Mouse (Mus musculus) intestine, embryonic 16.5 days (tissue): ENCODE measurements around the gene Tenm2. TPM values are rescaled to one million over a fixed set of nuclear protein-coding genes. Genes with fewer than 3 reads are reported as not detected.

Experiments
- ATAC-seq: fragments of 200-750 bp; cut with Nextera tagmentation; 2 replicates; pipeline ENCODE4 v1.8.0; 2017; ENCODE audit warnings: moderate TSS enrichment, moderate library complexity
- H3K27ac ChIP-seq: fragments of 300-500 bp; sonication (generic); 2 replicates; pipeline ENCODE4 v1.5.1; 2014; ENCODE audit warnings: mild to moderate bottlenecking, low read length
- H3K27me3 ChIP-seq: fragments of 300-500 bp; sonication (generic); replicated peaks from 2 replicates; pipeline ENCODE4 v1.6.1; 2014; ENCODE audit warnings: low read length, control low read depth, mixed read lengths; ENCODE audit not compliant: control insufficient read depth, insufficient read depth
- H3K36me3 ChIP-seq: fragments of 300-500 bp; sonication (generic); 2 replicates; pipeline ENCODE4 v1.6.1; 2014; ENCODE audit warnings: low read length, control low read depth; ENCODE audit not compliant: control insufficient read depth, insufficient read depth
- H3K4me1 ChIP-seq: fragments of 300-500 bp; sonication (generic); 2 replicates; pipeline ENCODE4 v1.6.1; 2014; ENCODE audit warnings: low read length, control low read depth, mixed read lengths; ENCODE audit not compliant: control insufficient read depth, insufficient read depth
- H3K4me2 ChIP-seq: fragments of 300-500 bp; sonication (generic); 2 replicates; pipeline ENCODE4 v1.6.1; 2014; ENCODE audit warnings: low read depth, low read length, control low read depth
- H3K4me3 ChIP-seq: fragments of 300-500 bp; sonication (generic); 2 replicates; pipeline ENCODE4 v1.5.1; 2014; ENCODE audit warnings: mild to moderate bottlenecking, low read length
- H3K9ac ChIP-seq: fragments of 300-500 bp; sonication (generic); 2 replicates; pipeline ENCODE4 v1.6.1; 2014; ENCODE audit warnings: low read depth, low read length
- H3K9me3 ChIP-seq: fragments of 300-500 bp; sonication (generic); 2 replicates; pipeline ENCODE4 v1.6.1; 2016; ENCODE audit warnings: low read length, control low read depth; ENCODE audit not compliant: control insufficient read depth
- WGBS: fragments of 180-500 bp; shearing (Covaris S2); extraction: QIAGEN DNeasy Blood & Tissue Kit; methylation state at CpG from one replicate; pipeline ENCODE4 v1.1.7; 2014; 5-methylcytosine and 5-hydroxymethylcytosine counted together
- polyA plus RNA-seq: library from polyadenylated mRNA; unstranded; fragments of >200 nt; fragmentation: Nextera tagmentation; extraction: Ambion mirVana; gene quantifications from 2 replicates; pipeline ENCODE4 v1.2.1, GENCODE M21; 2015

Tenm2 gene
- polyA plus RNA-seq, 1 experiment from 2014 or later = 0.70 TPM

DNA sequence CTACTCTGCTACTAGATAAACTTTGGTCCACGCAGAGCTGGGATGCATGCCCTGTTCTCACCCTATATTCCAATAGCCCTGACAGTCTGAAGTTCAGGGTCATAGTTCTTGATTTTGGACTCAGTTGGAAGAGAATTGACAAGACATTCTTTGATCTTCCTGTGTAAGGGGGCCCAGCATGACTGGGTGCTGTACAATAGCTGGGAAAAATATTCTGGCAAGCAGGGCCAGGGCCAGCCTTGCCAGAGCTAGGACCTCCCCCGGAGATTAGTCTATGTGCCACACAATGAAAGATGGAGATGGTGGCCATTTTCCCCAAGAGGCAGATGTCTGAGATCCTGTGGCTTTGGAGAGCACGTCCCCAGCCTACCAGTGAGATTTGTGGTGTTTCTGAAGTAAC lies 1021.2 kb downstream of the Tenm2 start:
- Histone ChIP-seq H3K27me3 (no peaks in the 10 kb centered on the region), H3K9ac (no peak overlapping the region), H3K4me1 (no peaks in the 10 kb centered on the region), H3K9me3 (no peaks in the 10 kb centered on the region), H3K4me3 (no peak overlapping the region), H3K36me3 (no peaks in the 10 kb centered on the region), H3K27ac (no peak overlapping the region), H3K4me2 (no peak overlapping the region)
- WGBS = 72% methylated on average over 3 of the region's 3 CpGs
- no peak for ATAC-seq

DNA sequence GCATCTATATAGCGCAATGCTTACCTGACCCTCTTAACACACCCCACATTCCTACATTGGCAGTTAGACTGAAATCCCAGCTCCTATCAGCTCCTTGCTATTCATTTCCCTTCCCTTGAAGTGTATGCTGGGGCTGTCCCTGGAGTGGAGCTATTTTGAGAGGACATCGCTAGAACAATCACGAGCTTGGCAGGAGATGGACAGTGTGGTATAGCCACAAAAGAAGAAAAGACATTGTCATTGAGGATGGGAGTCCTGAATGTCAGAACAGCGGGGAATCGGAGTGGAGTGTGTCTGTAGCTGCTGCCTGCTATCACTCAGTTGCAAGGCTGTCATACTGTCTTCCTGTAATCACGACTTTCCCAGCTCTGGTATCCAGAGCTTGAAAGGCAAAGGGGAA lies 1031.4 kb downstream of the Tenm2 start:
- Histone ChIP-seq H3K27ac (no peak overlapping the region), H3K9ac (no peak overlapping the region), H3K4me1 (no peaks in the 10 kb centered on the region), H3K9me3 (no peaks in the 10 kb centered on the region), H3K36me3 (no peaks in the 10 kb centered on the region), H3K4me3 (no peak overlapping the region), H3K27me3 (no peaks in the 10 kb centered on the region), H3K4me2 (no peak overlapping the region)
- 71% methylated on average over 6 of the region's 6 CpGs for WGBS
- no peak for ATAC-seq

DNA sequence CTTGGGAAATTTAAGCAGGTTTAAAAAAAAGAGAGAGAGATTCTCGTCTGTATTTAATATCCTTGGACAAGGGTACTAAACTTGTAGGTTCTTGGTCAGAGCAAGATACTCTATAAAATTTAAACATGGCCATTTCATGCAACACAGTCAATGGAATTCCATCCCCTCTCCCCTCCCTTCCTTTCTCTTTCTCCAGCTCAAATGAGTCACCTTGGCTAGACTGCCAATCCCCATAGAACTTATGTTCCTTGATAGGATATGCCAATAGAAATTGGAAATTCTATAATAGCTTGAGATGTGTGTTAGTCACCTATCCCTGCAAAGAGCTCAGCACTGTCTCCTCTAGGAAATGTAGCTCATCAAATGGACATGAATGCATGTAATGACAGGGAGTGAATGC lies 1031.9 kb downstream of the Tenm2 start:
- Histone ChIP-seq H3K4me1 (no peaks in the 10 kb centered on the region), H3K36me3 (no peaks in the 10 kb centered on the region), H3K4me3 (no peak overlapping the region), H3K27ac (no peak overlapping the region), H3K4me2 (no peak overlapping the region), H3K9ac (no peak overlapping the region), H3K9me3 (no peaks in the 10 kb centered on the region), H3K27me3 (no peaks in the 10 kb centered on the region)
- ATAC-seq = no peak
- 57% methylated on average over 1 of the region's 1 CpGs for WGBS

DNA sequence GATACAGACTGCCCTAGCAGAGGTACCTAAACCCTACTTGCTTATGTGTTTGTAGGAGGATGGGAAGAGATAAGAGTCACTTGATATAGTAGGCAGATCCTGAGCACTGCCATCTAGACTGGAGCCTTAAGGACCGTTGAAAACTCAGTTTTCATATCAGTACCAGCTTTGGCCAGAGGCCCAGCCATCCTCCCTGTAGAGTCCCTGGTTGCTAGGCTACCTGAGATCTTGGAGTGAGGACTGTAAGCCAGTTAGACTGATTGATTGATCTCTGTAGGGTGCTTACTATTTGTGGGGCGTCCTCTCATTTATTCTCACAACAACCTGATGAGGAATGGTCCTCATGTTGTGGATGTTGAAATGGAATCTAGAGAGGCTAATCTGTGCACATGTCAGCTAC lies 1041.4 kb downstream of the Tenm2 start:
- no peak overlapping the region for H3K27ac ChIP-seq
- no peak overlapping the region for H3K9ac ChIP-seq
- no peaks in the 10 kb centered on the region for H3K4me1 ChIP-seq
- 70% methylated on average over 2 of the region's 2 CpGs for WGBS
- H3K4me3 ChIP-seq = no peak overlapping the region
- no peak overlapping the region for H3K4me2 ChIP-seq
- no peaks in the 10 kb centered on the region for H3K27me3 ChIP-seq
- H3K36me3 ChIP-seq = no peaks in the 10 kb centered on the region
- no peak for ATAC-seq
- no peaks in the 10 kb centered on the region for H3K9me3 ChIP-seq

DNA sequence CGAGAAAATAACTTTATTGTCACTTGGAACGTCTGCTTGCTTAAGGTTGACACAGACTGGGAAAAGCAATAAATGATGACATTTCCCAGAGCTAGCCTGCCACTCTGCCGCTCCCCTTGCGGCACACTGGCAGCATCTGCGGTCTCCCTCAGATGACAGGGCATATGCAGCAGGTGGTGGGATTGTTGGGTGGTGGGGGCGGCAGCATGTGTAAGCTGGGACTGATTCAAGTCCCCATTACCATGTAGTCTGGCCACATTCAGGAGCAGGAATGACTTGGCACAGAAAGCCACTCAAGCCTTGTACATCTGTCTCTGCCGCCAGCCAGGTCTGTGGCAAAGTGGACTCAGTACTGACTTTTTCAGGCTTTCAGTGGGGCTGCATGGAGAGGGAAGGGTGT lies 1059.7 kb downstream of the Tenm2 start:
- Histone ChIP-seq H3K9me3 (no peaks in the 10 kb centered on the region), H3K36me3 (no peaks in the 10 kb centered on the region), H3K9ac (no peak overlapping the region), H3K27ac (no peak overlapping the region), H3K27me3 (no peaks in the 10 kb centered on the region), H3K4me3 (no peak overlapping the region), H3K4me1 (peaks cover 2% of the 10 kb centered on the region; the same call in 1 of the 2 replicates), H3K4me2 (no peak overlapping the region)
- no peak for ATAC-seq
- WGBS = 40% methylated on average over 7 of the region's 7 CpGs

DNA sequence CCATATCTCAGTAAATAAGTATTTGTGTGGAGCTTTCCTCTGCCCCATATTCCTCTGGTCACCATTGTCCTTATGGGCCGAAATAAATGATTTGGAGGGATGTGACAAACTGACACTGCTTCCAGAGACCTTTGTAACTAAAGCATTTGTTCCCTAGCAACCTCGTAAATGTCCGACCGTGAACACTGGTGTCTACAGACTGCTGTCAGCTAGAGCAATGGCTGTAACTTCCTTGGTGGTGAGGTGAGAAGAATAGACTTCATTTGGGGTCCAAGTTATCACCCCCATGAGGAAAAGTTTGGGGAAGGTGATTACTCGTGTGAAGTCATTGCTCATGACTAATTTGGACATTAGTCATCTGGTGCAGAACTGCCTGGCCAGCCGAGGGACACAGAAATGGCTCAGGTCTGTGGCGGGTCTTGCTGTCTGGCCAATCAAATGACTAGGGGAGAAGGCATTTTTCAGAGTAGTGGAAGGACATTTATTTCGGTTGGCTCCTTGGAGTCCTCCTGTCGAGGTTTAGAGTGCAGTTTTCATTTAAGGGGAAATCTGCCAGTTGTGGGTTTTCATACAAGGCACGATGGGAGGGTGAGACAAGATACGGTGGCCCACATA lies 1062.6 kb downstream of the Tenm2 start:
- H3K4me3 ChIP-seq = no peak overlapping the region

DNA sequence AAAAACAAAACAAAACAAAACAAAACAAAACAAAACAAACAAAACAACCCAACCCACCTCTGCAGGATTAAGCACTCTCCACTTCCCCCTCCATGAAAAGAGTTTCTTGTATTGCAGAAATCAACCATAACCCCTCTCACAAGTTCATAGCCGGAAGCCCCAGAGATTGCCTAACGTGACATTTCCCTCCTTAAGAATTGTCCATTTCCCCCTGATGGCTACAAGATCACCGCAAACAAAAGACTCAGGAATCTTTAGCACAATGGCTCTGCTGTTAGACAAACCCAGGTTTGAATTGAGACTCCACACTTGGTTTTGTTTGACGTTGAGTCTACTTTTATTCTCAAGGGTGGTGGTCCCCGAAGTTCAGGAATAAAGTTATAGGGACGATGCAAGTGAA lies 1063.2 kb downstream of the Tenm2 start:
- no peak overlapping the region for H3K9ac ChIP-seq

More for the DNA sequence above, 1062.6 kb downstream of the Tenm2 start:
- Histone ChIP-seq H3K4me1 (peaks cover 2% of the 10 kb centered on the region; the same call in 1 of the 2 replicates), H3K4me2 (no peak overlapping the region), H3K27me3 (no peaks in the 10 kb centered on the region), H3K36me3 (no peaks in the 10 kb centered on the region), H3K9ac (no peak overlapping the region), H3K9me3 (no peaks in the 10 kb centered on the region), H3K27ac (no peak overlapping the region)
- ATAC-seq = no peak
- 60% methylated on average over 11 of the region's 11 CpGs for WGBS

DNA sequence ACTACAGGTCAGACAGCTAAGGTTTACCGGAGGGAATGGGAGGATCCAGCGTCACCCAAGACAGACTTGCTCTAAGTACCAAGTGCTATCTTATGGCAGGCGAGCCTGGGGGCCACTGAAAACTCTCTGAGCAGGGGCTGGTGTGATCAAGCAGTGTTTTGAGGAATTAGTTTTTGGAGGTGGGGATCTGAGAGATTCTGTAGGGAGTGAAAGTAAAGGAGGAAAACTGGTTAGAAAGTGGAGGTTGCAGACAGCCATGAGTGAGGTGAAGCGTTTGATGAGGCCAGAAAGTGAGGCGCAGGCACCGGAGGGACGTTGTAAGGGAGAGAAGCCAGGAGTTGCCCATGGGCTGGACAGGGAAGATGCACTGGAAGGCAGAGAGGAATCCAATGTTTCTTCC lies 1063.8 kb downstream of the Tenm2 start:
- H3K4me3 ChIP-seq = no peak overlapping the region
- H3K4me2 ChIP-seq = no peak overlapping the region
- no peak overlapping the region for H3K9ac ChIP-seq
- no peaks in the 10 kb centered on the region for H3K27me3 ChIP-seq
- H3K36me3 ChIP-seq = no peaks in the 10 kb centered on the region
- H3K9me3 ChIP-seq = no peaks in the 10 kb centered on the region
- H3K4me1 ChIP-seq = peaks cover 2% of the 10 kb centered on the region; the same call in 1 of the 2 replicates
- H3K27ac ChIP-seq = no peak overlapping the region
- no peak for ATAC-seq
- 90% methylated on average over 7 of the region's 7 CpGs for WGBS

More for the DNA sequence above, 1063.2 kb downstream of the Tenm2 start:
- Histone ChIP-seq H3K9me3 (no peaks in the 10 kb centered on the region), H3K4me1 (peaks cover 2% of the 10 kb centered on the region; the same call in 1 of the 2 replicates), H3K4me3 (no peak overlapping the region), H3K4me2 (no peak overlapping the region), H3K36me3 (no peaks in the 10 kb centered on the region), H3K27me3 (no peaks in the 10 kb centered on the region), H3K27ac (no peak overlapping the region)
- WGBS = 77% methylated on average over 6 of the region's 6 CpGs
- no peak for ATAC-seq

DNA sequence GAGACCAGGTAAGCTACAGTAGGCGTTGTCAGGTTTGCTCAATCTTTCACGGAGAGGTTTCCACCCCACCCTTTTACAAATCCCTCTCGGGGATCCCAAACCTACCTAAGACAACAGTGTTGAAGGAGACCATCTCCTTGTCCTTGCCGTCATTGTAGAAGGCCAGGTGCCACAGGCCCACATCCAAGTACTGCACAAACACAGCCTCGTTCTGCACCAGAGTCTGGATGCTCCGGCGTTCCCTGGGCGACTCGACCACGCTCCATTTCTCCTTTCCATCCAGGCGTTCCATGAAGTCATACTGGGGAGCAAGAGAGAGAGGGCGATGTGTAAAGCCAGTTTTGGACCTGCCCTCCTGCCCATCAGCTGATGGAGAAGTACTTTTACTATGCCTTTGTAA lies 1064.5 kb downstream of the Tenm2 start:
- Histone ChIP-seq H3K4me2 (no peak overlapping the region), H3K9me3 (no peaks in the 10 kb centered on the region), H3K4me3 (no peak overlapping the region), H3K4me1 (peaks cover 2% of the 10 kb centered on the region; the same call in 1 of the 2 replicates), H3K27ac (no peak overlapping the region), H3K36me3 (no peaks in the 10 kb centered on the region), H3K27me3 (no peaks in the 10 kb centered on the region), H3K9ac (no peak overlapping the region)
- ATAC-seq = no peak
- WGBS = 92% methylated on average over 12 of the region's 12 CpGs

DNA sequence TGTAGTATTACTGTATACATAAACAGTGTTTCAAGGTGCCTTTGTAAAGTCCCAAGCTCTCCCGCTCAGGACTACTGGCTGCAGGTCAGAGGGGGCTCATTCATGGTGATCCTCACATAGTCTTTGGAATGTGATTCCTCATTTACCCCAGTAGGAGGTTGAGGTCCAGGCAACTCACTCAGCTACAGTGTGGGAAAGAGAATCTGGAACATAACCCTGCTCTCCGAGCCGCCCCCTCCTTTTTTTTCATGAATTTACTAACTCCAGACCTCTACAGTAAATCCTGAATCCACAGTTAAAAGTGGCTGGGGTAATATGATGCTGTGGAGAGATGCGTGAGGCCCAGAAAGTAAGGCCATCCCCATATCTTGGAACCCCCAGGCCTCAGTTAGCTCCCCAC lies 1066.0 kb downstream of the Tenm2 start:
- Histone ChIP-seq H3K4me1 (no peaks in the 10 kb centered on the region), H3K36me3 (no peaks in the 10 kb centered on the region), H3K4me2 (no peak overlapping the region), H3K27ac (no peak overlapping the region), H3K27me3 (no peaks in the 10 kb centered on the region), H3K9me3 (no peaks in the 10 kb centered on the region), H3K9ac (no peak overlapping the region), H3K4me3 (no peak overlapping the region)
- ATAC-seq = no peak
- 74% methylated on average over 4 of the region's 4 CpGs for WGBS
